Mouse (Mus musculus) thymus, postnatal 14 days (tissue): ENCODE results near the gene Prm2.
"Not testable (repeated sequence)": the region's sequence is repeated elsewhere in the genome, so short reads cannot be mapped to it uniquely, and the experiment has no call there.

Experiments
- DNase-seq: peaks from one replicate; pipeline ENCODE4 v3.0.0; 2021

Gene Prm2

GRCm38 (mm10) chr16:10810376-10810775, 14.4 kb upstream of the Prm2 start:
- no peak for DNase-seq

GRCm38 (mm10) chr16:10805789-10806527, 10.0 kb upstream of the Prm2 start, which contains the start of gene Prm1:
Gene Prm1, minus strand, starts transcription at chr16:10805839.
- peak; percentile 84 for DNase-seq

- DNase-seq, result not testable (repeated sequence)
Measured at GRCm38 (mm10) chr16:10802420-10802819, 6.5 kb upstream of the Prm2 start.

GRCm38 (mm10) chr16:10790702-10791101, 5.2 kb downstream of the Prm2 start, which contains the start of gene Prm3:
Gene Prm3, minus strand, starts transcription at chr16:10790914.
- no peak for DNase-seq

- no peak for DNase-seq
Measured at GRCm38 (mm10) chr16:10788866-10789265, 7.1 kb downstream of the Prm2 start.

GRCm38 (mm10) chr16:10788271-10788670, 7.7 kb downstream of the Prm2 start, which contains the start of gene Tnp2:
Gene Tnp2, minus strand, starts transcription at chr16:10788660.
- peak; percentile 72 for DNase-seq

- no peak for DNase-seq
Measured at GRCm38 (mm10) chr16:10787548-10788058, 8.3 kb downstream of the Prm2 start.

GRCm38 (mm10) chr16:10786782-10787547, 9.0 kb downstream of the Prm2 start:
- DNase-seq, result peak; percentile 36

- DNase-seq, result peak; percentile 93
Measured at GRCm38 (mm10) chr16:10786288-10786687, 9.6 kb downstream of the Prm2 start.

GRCm38 (mm10) chr16:10785371-10786231, 10.3 kb downstream of the Prm2 start, which contains the start of gene Socs1:
Gene Socs1, minus strand, starts transcription at chr16:10785536.
- peak; percentile 97 for DNase-seq

GRCm38 (mm10) chr16:10784793-10785370, 11.1 kb downstream of the Prm2 start:
- peak; percentile 99 for DNase-seq

GRCm38 (mm10) chr16:10783883-10784792, 11.8 kb downstream of the Prm2 start:
- peak; percentile 67 for DNase-seq

- no peak for DNase-seq
Measured at GRCm38 (mm10) chr16:10783451-10783850, 12.5 kb downstream of the Prm2 start.

GRCm38 (mm10) chr16:10783152-10783434, 12.8 kb downstream of the Prm2 start:
- DNase-seq, result peak; percentile 45

GRCm38 (mm10) chr16:10782377-10783151, 13.4 kb downstream of the Prm2 start:
- DNase-seq, result peak; percentile 47

GRCm38 (mm10) chr16:10781862-10782371, 14.0 kb downstream of the Prm2 start:
- DNase-seq, result peak; percentile 76

- DNase-seq, result peak; percentile 45
Measured at GRCm38 (mm10) chr16:10780631-10781120, 15.3 kb downstream of the Prm2 start.

- DNase-seq, result no peak
Measured at GRCm38 (mm10) chr16:10777579-10778160, 18.3 kb downstream of the Prm2 start.

- no peak for DNase-seq
Measured at GRCm38 (mm10) chr16:10776322-10776721, 19.6 kb downstream of the Prm2 start.

GRCm38 (mm10) chr16:10774726-10775125, 21.2 kb downstream of the Prm2 start:
- no peak for DNase-seq
